Mouse (Mus musculus) heart, postnatal 4 days (tissue): ENCODE measurements around the gene Fblim1. TPM values are rescaled to one million over a fixed set of nuclear protein-coding genes. Genes with fewer than 3 reads are reported as not detected.

Source experiments
- DNase-seq: peaks from one replicate; pipeline ENCODE4 v3.0.0; 2021
- total RNA-seq, 2 experiments: library from RNA; stranded (reverse); gene quantifications; 2 replicates each; pipeline ENCODE4 v1.2.3; 2021

Fblim1 gene
- total RNA-seq, 2 experiments from 2014 or later = 122 to 145 TPM

DNA sequence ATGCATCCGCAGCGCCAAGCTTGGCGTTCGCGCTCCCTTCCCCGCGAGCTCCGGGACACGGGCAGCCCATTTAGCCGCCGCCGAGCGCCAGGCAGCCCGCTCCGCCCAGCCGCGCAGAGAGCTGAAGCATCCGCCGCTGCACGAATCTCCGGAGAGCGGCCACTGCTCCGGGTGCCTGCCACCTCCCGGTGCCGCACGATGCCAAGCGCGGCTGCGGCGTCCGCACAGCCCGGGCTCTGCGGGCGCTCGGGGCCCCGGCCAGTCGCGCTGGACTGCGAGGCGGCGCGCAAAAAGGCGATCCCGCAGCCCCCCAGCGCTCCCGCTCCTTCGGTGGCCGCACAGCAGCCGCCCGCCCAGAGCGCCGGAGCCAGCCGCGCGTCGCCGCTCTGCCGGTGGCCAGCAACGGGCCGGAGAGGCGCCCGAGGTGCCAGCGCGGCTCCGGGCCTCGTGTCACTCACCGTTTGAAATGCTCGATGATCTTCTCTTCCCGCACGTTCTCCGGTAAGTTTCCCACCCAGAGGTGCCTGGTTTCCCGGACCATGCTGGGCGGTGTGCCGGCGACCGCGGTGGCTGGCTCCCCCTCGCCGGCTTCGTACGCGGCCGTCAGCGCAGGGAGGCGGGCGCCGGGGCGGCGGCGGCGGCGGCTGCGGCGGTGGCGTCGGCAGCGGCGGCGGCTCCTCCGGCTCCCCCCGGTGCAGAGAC, 68.0 kb downstream of the Fblim1 start:
- DNase-seq = peak; percentile 58

DNA sequence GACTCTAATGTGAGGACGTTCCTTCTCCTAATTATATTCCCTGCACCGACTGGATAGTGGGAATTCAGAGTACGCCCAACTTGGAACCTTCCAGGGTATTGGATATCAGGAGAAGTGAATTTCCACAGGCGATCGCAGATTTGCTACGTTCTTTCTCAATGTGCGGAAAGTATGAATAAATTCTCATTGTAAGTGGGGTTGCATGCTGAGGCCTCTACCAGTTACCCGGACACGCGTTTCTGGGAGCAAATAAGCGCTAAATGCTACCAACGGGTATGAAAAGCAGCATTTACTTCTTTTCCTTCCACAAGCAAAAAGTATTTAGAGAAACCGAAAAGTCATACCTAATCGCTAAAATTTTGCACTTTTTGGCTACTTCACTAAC, 68.7 kb downstream of the Fblim1 start:
- DNase-seq = no peak

DNA sequence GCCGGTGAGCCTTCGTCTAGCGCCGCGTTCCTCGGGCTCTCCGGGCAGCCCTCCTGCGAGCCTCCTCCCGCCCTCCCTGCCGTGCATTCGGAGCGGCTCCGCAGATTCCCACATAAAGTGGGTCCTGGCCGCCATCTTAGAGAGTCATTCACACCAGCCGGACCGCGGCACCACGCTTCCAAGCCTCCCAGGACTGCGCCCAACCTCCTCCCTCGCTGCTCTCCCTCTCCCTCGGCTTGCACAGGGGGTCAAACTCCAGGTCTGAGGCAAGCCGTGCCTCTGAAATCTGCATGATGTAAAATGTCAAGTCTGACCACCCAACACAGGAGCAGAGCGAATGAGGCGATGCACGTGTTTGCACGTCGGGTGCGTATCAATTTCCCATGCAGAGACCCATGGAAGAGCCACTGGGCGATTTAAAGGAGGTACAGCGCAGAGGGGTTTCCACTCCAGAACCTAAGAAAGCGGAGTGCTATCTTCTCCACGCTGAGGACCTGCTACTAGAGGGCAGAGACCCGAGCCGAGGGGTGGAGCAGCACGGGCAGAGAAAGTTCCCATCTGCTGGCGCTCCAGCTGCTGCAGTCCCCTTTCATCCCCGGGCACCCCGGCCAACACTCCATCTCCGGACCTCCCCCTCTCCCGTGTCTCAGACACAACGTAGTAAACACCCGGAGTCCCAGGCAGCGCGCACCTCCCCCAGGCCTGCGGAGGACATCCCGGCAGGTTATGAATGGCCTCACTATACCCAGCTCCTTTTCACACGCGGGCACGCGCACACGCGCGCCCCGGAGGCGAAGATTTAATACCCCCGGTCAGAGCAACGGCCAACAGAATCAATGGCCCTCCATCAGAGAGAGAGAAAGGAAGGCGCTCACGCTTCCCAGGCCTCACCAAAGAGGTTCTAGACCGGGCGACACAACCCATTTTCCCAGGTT, 69.3 kb downstream of the Fblim1 start:
- peak; percentile 57 for DNase-seq

- DNase-seq = peak; percentile 66
These were observed 70.8 kb downstream of the Fblim1 start for GRCm38 (mm10) chr4:141534947-141535680.

DNA sequence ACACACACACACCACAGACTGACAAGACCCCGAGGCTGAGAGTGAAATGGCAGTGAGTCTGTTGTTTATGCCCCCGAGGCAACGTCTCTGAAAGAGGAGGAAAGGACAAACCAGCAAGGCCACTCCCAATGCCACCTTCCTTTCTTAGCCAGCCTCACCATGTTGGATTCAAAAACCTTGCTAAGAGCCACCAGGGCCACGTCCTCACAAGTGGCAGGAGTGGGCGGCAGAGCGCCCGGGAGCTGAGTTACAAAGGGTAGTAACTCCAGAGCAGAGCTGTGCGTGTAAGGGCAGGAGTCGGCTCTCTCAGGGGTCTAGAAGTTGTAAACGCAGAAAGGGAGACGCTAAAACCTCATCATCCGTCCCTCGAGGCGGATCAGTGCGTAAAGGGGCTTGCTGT, 74.9 kb downstream of the Fblim1 start:
- no peak for DNase-seq

DNA sequence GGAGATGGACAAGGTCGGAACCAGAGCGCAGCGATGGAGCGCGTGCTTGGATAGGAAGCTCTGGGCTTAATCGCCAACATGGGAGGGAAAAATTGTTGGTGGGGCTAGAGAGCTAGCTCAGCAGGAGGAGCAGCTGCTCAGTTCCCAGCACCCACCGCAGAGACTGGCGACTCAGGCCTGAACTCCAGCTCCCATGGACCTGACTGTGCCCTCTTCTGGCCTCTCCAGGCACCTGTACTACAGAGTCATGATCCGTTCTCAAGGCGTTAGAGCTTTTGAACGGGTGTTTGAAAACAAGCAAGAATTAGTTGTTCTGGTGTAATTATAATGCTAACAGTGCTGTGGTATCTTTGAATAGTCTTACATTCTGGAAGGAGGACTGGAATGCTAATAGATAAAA, 77.0 kb downstream of the Fblim1 start:
- DNase-seq = no peak

DNA sequence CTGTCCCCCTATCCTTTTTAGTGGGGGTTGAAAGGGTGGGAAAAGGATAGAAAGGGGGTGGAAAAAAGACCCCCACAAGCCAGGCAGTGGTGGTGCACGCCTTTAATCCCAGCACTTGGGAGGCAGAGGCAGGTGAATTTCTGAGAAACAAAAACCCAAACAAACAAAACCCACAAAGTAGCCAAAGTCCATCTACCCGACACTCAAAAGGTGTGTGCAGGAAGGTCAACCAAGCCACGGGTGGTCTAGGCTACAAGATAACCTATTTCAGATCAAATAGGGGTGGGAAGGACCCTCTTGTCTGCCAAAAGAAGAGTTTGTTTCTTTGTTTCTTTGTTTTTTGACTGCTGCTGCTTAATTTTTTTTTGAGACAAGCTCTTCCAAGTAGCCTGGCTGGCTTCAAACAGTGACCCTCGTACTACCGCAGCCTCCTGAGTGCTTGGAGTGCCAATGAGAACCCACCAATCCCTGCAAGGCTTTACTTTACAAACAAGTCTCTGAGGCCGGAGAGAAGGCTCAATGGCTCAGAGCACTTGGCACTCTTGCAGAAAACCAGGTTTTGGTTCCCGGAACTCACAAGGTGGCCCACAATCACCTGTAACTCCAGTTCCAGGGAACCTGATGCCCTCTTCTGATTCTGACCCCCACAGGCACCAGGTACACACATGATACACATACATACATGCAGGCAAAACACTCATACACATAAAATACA, 78.8 kb downstream of the Fblim1 start:
- no peak for DNase-seq

Other genes starting within 250 kb of the Fblim1 start
- under 1 TPM; 0.43 to 0.62 TPM for gene Fam131c, start 237.9 kb downstream of the Fblim1 start, total RNA-seq
- gene Clcnka, start 207.4 kb downstream of the Fblim1 start, total RNA-seq = not detected
- gene Clcnkb, start 190.1 kb downstream of the Fblim1 start, total RNA-seq = 1 to 10 TPM in 1 of 2 experiments, under 1 TPM in 1; 0.61 to 1.3 TPM
- gene Hspb7, start 185.3 kb downstream of the Fblim1 start, total RNA-seq = 100 to 1,000 TPM; 865 to 923 TPM
- gene Srarp, start 170.0 kb downstream of the Fblim1 start, total RNA-seq = not detected
- 10 to 100 TPM; 19.2 to 21.7 TPM for gene Zbtb17, start 161.4 kb downstream of the Fblim1 start, total RNA-seq
- 10 to 100 TPM; 33.7 to 34.9 TPM for gene Spen, start 67.5 kb downstream of the Fblim1 start, total RNA-seq
- gene Tmem82, start 12.5 kb upstream of the Fblim1 start, total RNA-seq = 1 to 10 TPM; 3.1 to 3.2 TPM
- gene Slc25a34, start 17.7 kb upstream of the Fblim1 start, total RNA-seq = 10 to 100 TPM; 32.5 to 33.6 TPM
- 10 to 100 TPM; 57.5 to 64.5 TPM for gene Plekhm2, start 58.8 kb upstream of the Fblim1 start, total RNA-seq
- gene Rsc1a1, start 79.5 kb upstream of the Fblim1 start, total RNA-seq = 1 to 10 TPM; 1.6 to 4.0 TPM
- 10 to 100 TPM; 34.9 to 36.8 TPM for gene Ddi2, start 117.3 kb upstream of the Fblim1 start, total RNA-seq
- under 1 TPM; 0.43 to 0.57 TPM for gene Agmat, start 140.6 kb upstream of the Fblim1 start, total RNA-seq
- gene Dnajc16, start 184.8 kb upstream of the Fblim1 start, total RNA-seq = 10 to 100 TPM; 16.6 to 16.8 TPM
- 10 to 100 TPM; 13.5 to 13.8 TPM for gene Casp9, start 187.5 kb upstream of the Fblim1 start, total RNA-seq
- gene Cela2a, start 220.1 kb upstream of the Fblim1 start, total RNA-seq = not detected
- not detected for gene Ctrc, start 240.3 kb upstream of the Fblim1 start, total RNA-seq